Mouse (Mus musculus) neural tube, embryonic 14.5 days (tissue): ENCODE measurements at regions not wholly inside any gene's neighbourhood (a gene's known extent, or its start where the extent isn't known, plus 50 kb on each side); places are given as distances from the start of the nearest gene placed in this dataset.
"Not testable (repeated sequence)": the region's sequence is repeated elsewhere in the genome, so short reads cannot be mapped to it uniquely, and the experiment has no call there.

ENCODE experiments used
- ATAC-seq: fragments of 200-750 bp; cut with Nextera tagmentation; 2 replicates; pipeline ENCODE4 v1.8.0; 2017; ENCODE audit warnings: low read depth, mild to moderate bottlenecking, moderate TSS enrichment, moderate library complexity
- H3K27ac ChIP-seq: fragments of 300-500 bp; sonication (generic); 2 replicates; pipeline ENCODE4 v1.5.1; 2014; ENCODE audit warnings: low read depth, mild to moderate bottlenecking, control low read depth, low read length, moderate library complexity, mixed read lengths
- H3K27me3 ChIP-seq: fragments of 300-500 bp; sonication (generic); 2 replicates; pipeline ENCODE4 v1.6.1; 2014; ENCODE audit warnings: low read length; ENCODE audit not compliant: control insufficient read depth, insufficient read depth
- H3K36me3 ChIP-seq: fragments of 300-500 bp; sonication (generic); 2 replicates; pipeline ENCODE4 v1.6.1; 2014; ENCODE audit warnings: low read length, mixed read lengths; ENCODE audit not compliant: control insufficient read depth, insufficient read depth
- H3K4me1 ChIP-seq: fragments of 300-500 bp; sonication (generic); 2 replicates; pipeline ENCODE4 v1.6.1; 2014; ENCODE audit warnings: low read length; ENCODE audit not compliant: control insufficient read depth, insufficient read depth
- H3K4me2 ChIP-seq: fragments of 300-500 bp; sonication (generic); 2 replicates; pipeline ENCODE4 v1.6.1; 2014; ENCODE audit warnings: mild to moderate bottlenecking, low read depth, low read length, control low read depth
- H3K4me3 ChIP-seq: fragments of 300-500 bp; sonication (generic); 2 replicates; pipeline ENCODE4 v1.5.1; 2014; ENCODE audit warnings: low read depth, low read length, control low read depth, mixed read lengths
- H3K9ac ChIP-seq: fragments of 300-500 bp; sonication (generic); replicated peaks from 2 replicates; pipeline ENCODE4 v1.6.1; 2014; ENCODE audit warnings: low read depth, mild to moderate bottlenecking, control low read depth, low read length, mixed read lengths
- H3K9me3 ChIP-seq: fragments of 300-500 bp; sonication (generic); 2 replicates; pipeline ENCODE4 v1.6.1; 2016; ENCODE audit warnings: low read length; ENCODE audit not compliant: control insufficient read depth
- WGBS: fragments of 180-500 bp; shearing (Covaris S2); extraction: QIAGEN DNeasy Blood & Tissue Kit; methylation state at CpG from one replicate; pipeline ENCODE4 v1.1.7; 2014; 5-methylcytosine and 5-hydroxymethylcytosine counted together

DNA sequence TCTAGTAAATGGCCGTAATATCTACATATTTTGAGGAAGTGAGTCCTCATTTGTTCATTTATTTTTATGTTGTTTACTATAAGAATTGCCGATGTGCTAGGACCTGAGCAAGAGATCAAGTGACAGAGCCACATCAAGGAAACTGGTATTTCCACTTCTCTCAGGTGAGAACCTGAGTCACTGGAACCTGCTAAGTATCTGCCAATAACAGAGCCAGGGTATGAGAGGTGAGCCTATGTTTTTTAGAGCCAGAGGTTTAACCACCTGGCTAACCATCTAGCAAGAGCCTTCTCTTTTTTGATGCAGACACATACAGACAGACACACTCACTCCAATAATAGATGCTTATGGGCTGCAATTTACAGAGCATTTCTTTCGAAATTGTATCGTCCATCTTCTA is 101.2 kb upstream of the Fam78b start:
- 64% methylated on average over 4 of the region's 4 CpGs for WGBS
- H3K9ac ChIP-seq: no peak overlapping the region
- H3K36me3 ChIP-seq: no peaks in the 10 kb centered on the region
- no peak overlapping the region for H3K4me3 ChIP-seq
- no peaks in the 10 kb centered on the region for H3K4me1 ChIP-seq
- H3K9me3 ChIP-seq: no peaks in the 10 kb centered on the region
- no peaks in the 10 kb centered on the region for H3K27me3 ChIP-seq
- no peak overlapping the region for H3K27ac ChIP-seq
- H3K4me2 ChIP-seq: no peak overlapping the region
- ATAC-seq: 0 out of 2 replicates have a peak, but pooled peaks have one; percentile 9

DNA sequence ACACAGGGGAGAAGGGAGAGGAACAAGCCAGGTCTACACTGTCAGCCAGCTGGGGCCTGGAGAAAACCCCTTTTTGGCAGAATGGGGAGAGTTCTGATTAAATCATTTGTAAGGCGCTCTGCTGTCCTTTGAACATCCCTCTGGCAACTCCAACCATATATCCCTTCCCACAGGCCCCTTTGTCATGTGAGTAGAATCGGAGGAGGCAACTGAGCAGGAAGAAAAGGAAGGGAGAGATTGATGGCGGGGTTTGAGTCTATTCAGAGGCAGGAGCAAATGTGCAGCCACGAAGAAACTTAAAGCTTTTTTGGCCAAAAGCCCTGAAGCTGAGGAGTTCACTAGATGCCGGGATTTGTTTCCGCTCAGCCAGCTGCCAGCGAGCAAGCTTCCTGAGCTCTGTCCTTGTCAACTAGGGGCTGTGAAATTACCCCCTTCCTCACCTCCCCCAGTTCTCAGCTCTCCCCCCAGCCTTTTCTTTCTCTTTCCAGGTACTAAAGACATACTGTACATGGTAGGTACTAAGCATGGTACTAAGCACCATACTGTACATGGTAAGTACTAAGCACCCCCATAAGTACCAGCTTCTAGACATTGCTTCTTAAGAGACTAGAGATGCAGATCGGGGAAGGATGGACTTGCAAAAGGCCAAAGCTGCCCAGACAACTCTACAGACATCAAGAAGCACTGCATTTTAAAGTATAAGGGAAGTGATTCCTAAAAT is 100.6 kb upstream of the Fam78b start:
- Histone ChIP-seq H3K27me3 (no peaks in the 10 kb centered on the region), H3K9ac (no peak overlapping the region), H3K4me1 (no peaks in the 10 kb centered on the region), H3K9me3 (no peaks in the 10 kb centered on the region), H3K27ac (peak overlapping the region; percentile 39), H3K36me3 (no peaks in the 10 kb centered on the region), H3K4me2 (no peak overlapping the region), H3K4me3 (no peak overlapping the region)
- WGBS: 17% methylated on average over 8 of the region's 8 CpGs
- peak; percentile 88; the same call in 1 of the 2 replicates for ATAC-seq

- no peak for ATAC-seq
- Histone ChIP-seq H3K36me3 (no peaks in the 10 kb centered on the region), H3K4me1 (no peaks in the 10 kb centered on the region)
These were observed 99.6 kb upstream of the Fam78b start for GRCm38 (mm10) chr1:166901574-166901973.

DNA sequence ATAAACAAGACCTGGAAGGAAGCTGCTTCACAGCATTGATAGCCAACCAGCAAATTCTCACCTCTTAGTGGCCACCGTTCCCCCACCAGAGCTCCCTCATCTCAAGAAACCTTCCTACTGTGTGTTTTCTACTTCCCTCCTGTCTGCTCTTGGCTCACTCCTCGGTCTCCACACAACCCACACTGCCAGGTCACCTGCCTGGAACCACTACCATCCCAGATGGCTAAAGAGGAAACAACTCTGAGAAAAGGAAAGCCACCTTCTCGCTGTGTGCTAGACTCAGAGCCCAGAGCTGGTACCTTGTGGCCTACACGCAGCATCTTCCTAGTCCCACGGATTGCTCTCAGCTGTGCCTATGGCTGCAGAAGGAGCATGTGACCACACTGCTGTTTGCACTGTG is 97.8 kb upstream of the Fam78b start:
- Histone ChIP-seq H3K4me3 (no peak overlapping the region), H3K9me3 (no peaks in the 10 kb centered on the region), H3K4me1 (no peaks in the 10 kb centered on the region), H3K27me3 (no peaks in the 10 kb centered on the region), H3K27ac (no peak overlapping the region), H3K36me3 (no peaks in the 10 kb centered on the region), H3K9ac (no peak overlapping the region), H3K4me2 (no peak overlapping the region)
- WGBS: 95% methylated on average over 5 of the region's 5 CpGs
- no peak for ATAC-seq

More at GRCm38 (mm10) chr1:166901574-166901973, 99.6 kb upstream of the Fam78b start:
- Histone ChIP-seq H3K27ac (no peak overlapping the region), H3K9me3 (no peaks in the 10 kb centered on the region), H3K27me3 (no peaks in the 10 kb centered on the region), H3K4me2 (no peak overlapping the region), H3K9ac (no peak overlapping the region), H3K4me3 (no peak overlapping the region)
- WGBS: 40% methylated on average over 4 of the region's 4 CpGs

DNA sequence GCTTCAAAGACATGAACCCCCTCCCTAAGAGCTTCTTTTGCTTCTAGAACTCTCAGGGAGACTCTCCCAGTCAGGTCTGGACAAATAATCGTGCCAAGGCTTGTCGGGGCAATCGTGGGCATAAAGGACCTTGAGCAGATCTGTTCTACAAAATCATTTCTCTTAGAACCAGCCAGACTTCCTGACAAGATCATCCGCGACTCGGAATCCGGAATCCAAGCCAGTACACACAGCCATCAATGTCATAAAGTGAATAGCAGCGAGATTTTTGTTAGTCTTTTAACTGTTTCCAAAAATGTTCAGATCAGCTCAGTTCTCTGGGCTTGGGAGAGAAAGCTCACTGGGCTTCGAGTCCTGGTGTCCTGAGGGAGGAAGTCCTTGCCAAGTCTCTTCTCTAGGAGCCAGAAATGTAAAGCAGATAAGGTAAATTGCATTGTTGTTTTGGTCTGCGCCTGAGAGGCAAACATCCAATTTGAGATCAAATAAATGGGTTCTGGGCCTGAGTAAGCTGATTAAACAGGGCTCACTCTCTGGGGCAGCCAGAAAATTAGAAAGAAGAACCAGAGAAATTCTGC is 92.9 kb upstream of the Fam78b start:
- no peak overlapping the region for H3K27ac ChIP-seq
- H3K9ac ChIP-seq: no peak overlapping the region
- H3K4me3 ChIP-seq: no peak overlapping the region
- H3K9me3 ChIP-seq: no peaks in the 10 kb centered on the region
- no peaks in the 10 kb centered on the region for H3K36me3 ChIP-seq
- no peak overlapping the region for H3K4me2 ChIP-seq
- no peaks in the 10 kb centered on the region for H3K4me1 ChIP-seq
- 89% methylated on average over 10 of the region's 10 CpGs for WGBS
- H3K27me3 ChIP-seq: no peaks in the 10 kb centered on the region
- ATAC-seq: no peak

DNA sequence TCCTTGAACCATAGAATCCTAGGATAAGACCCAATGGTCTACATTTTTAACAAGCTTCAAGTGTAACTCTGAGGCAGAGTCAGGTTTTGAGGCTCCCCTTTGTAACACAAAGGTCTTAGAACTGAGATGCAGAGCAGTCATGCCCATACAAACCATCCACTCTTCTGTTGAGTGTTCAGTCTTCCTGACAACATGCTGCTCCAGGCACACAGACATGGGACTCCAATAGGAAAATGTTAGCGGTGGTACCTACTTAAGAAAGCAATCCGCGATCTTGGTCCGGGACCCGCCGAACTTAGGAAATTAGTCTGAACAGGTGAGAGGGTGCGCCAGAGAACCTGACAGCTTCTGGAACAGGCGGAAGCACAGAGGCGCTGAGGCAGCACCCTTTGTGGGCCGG is 89.0 kb upstream of the Fam78b start:
- not testable (repeated sequence) for H3K4me2 ChIP-seq, H3K27me3 ChIP-seq, H3K27ac ChIP-seq, H3K36me3 ChIP-seq, H3K9me3 ChIP-seq, ATAC-seq, H3K4me3 ChIP-seq, H3K9ac ChIP-seq, H3K4me1 ChIP-seq
- WGBS: 97% methylated on average over 7 of the region's 10 CpGs

DNA sequence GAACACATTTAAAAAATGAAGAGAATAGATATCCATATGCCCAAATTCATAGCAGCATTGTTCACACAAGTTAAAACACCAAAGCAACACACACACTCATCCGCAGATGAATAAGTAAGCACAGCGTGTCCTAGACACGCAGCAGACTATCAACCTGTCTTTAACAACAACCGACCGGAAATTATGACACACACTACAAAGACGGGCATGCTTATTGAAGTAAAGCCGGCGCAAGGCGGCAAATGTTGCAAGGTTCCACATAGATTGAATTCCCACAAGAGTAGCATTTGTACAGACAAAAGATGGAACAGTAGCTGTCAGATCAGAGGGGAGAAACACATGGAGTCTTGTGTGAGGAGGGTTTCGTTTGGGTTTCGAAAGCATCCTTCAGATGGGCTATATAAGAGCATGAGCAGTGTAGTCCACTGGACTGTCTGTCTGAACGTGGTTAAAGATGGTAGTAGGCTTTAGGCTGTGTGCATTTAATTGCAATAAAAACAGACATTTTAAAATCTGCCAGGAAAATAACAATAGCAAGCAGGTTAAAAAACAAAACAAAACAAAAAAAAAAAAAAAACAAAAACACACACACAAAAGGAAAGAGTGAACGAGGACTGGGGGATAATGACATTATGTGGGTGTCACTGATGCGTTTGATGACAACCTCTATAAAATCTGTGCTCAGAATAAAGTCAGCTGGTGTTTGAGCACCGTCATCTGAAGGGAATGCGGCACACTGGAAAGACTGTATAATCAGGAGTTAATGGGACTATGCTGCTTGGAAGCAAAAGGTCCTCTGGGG is 78.1 kb upstream of the Fam78b start:
- H3K27ac ChIP-seq: peak overlapping the region; percentile 69

GRCm38 (mm10) chr1:166923713-166923975 is 77.6 kb upstream of the Fam78b start:
- Histone ChIP-seq H3K27me3 (no peaks in the 10 kb centered on the region), H3K9me3 (no peaks in the 10 kb centered on the region), H3K9ac (no peak overlapping the region), H3K4me2 (no peak overlapping the region; the same call in 1 of the 2 replicates), H3K4me3 (no peak overlapping the region), H3K36me3 (no peaks in the 10 kb centered on the region), H3K4me1 (0 out of 2 replicates have a peak, but pooled peaks cover 4% of the 10 kb centered on the region), H3K27ac (no peak overlapping the region)
- WGBS: 32% methylated on average over 3 of the region's 3 CpGs
- no peak for ATAC-seq

More for the DNA sequence above, 78.1 kb upstream of the Fam78b start:
- no peak overlapping the region; the same call in 1 of the 2 replicates for H3K9ac ChIP-seq
- no peaks in the 10 kb centered on the region for H3K36me3 ChIP-seq
- H3K4me2 ChIP-seq: peak overlapping the region; percentile 42
- H3K4me1 ChIP-seq: 0 out of 2 replicates have a peak, but pooled peaks cover 4% of the 10 kb centered on the region
- 28% methylated on average over 16 of the region's 16 CpGs for WGBS
- no peaks in the 10 kb centered on the region for H3K27me3 ChIP-seq
- H3K4me3 ChIP-seq: peak overlapping the region; percentile 11; the same call in 1 of the 2 replicates
- peak; percentile 90 for ATAC-seq
- no peaks in the 10 kb centered on the region for H3K9me3 ChIP-seq

DNA sequence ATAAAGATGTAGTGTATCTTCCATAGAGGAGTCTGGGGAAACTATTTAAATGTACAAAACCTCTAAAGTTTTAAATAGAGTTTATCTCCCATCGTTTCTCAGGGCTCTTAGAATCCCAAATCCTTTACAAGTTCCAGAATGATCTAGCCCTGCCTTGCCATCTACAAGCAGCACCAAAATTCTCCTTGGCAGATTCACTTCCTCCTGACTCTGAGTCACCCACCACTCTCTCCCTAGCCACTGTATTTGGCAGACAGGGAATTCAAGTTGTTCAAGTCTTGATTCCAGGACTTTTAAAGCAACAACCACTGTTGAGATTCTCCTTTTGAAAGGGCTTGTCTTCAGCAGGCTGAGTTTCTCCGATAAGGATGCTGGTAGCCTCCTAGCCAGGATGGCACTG is 77.1 kb upstream of the Fam78b start:
- H3K9ac ChIP-seq: no peak overlapping the region
- WGBS: 89% methylated on average over 2 of the region's 2 CpGs
- no peak overlapping the region for H3K4me2 ChIP-seq
- H3K4me1 ChIP-seq: 0 out of 2 replicates have a peak, but pooled peaks cover 4% of the 10 kb centered on the region
- no peaks in the 10 kb centered on the region for H3K36me3 ChIP-seq
- H3K27me3 ChIP-seq: no peaks in the 10 kb centered on the region
- no peaks in the 10 kb centered on the region for H3K9me3 ChIP-seq
- ATAC-seq: no peak
- H3K27ac ChIP-seq: no peak overlapping the region
- H3K4me3 ChIP-seq: no peak overlapping the region
